Mouse (Mus musculus) thymus, adult 2 months (tissue): ENCODE data around the gene Bgn. TPM values are rescaled to one million over a fixed set of nuclear protein-coding genes. Genes with fewer than 3 reads are reported as not detected.
"Not testable (repeated sequence)": the region's sequence is repeated elsewhere in the genome, so short reads cannot be mapped to it uniquely, and the experiment has no call there.

Source experiments
- DNase-seq: peaks from one replicate; pipeline ENCODE4 v3.0.0; 2021
- H3K27ac ChIP-seq: fragments of 200-500 bp; 2 replicates; pipeline ENCODE4 v1.5.1; 2012; ENCODE audit warnings: low read length, control low read depth; ENCODE audit not compliant: control insufficient read depth, insufficient read depth
- H3K27me3 ChIP-seq: fragments of 200-500 bp; 2 replicates; pipeline ENCODE4 v1.6.1; 2012; ENCODE audit warnings: mild to moderate bottlenecking, low read length, moderate library complexity, mixed read lengths; ENCODE audit not compliant: control insufficient read depth, insufficient read depth
- H3K36me3 ChIP-seq: fragments of 200-500 bp; 2 replicates; pipeline ENCODE4 v1.6.1; 2012; ENCODE audit warnings: mild to moderate bottlenecking, low read length, moderate library complexity; ENCODE audit not compliant: control insufficient read depth, insufficient read depth
- H3K4me1 ChIP-seq: fragments of 200-500 bp; replicated peaks from 2 replicates; pipeline ENCODE4 v1.6.1; 2012; ENCODE audit warnings: low read length; ENCODE audit not compliant: control insufficient read depth, insufficient read depth
- H3K4me3 ChIP-seq: fragments of 200-500 bp; 2 replicates; pipeline ENCODE4 v1.5.1; 2012; ENCODE audit warnings: mild to moderate bottlenecking, low read length, control low read depth, moderate library complexity; ENCODE audit not compliant: control insufficient read depth, insufficient read depth
- CTCF ChIP-seq: fragments of 200-500 bp; IDR thresholded peaks from 2 replicates; pipeline ENCODE4 v1.5.1; 2012; ENCODE audit warnings: mild to moderate bottlenecking, control low read depth, low read length, moderate library complexity, borderline replicate concordance; ENCODE audit not compliant: control insufficient read depth, poor library complexity, insufficient read depth; ENCODE audit errors: extremely low read depth
- POLR2A ChIP-seq: fragments of 200-500 bp; IDR thresholded peaks from 2 replicates; pipeline ENCODE4 v1.6.1; 2012; ENCODE audit warnings: mild to moderate bottlenecking, low read length, control low read depth, moderate library complexity; ENCODE audit not compliant: control insufficient read depth, poor library complexity, insufficient read depth; ENCODE audit errors: extremely low read depth
- WGBS: fragments of 180-500 bp; shearing (Covaris S2); methylation state at CpG from one replicate; pipeline ENCODE4 v1.1.7; 2018; 5-methylcytosine and 5-hydroxymethylcytosine counted together
- polyA plus RNA-seq: library from polyadenylated mRNA; depleted of rRNA; stranded (reverse); fragments of >200 nt; gene quantifications from 2 replicates; pipeline ENCODE4 v1.2.3, GENCODE M21; 2012

Gene Bgn
- polyA plus RNA-seq, 1 experiment: 91.6 TPM

DNA sequence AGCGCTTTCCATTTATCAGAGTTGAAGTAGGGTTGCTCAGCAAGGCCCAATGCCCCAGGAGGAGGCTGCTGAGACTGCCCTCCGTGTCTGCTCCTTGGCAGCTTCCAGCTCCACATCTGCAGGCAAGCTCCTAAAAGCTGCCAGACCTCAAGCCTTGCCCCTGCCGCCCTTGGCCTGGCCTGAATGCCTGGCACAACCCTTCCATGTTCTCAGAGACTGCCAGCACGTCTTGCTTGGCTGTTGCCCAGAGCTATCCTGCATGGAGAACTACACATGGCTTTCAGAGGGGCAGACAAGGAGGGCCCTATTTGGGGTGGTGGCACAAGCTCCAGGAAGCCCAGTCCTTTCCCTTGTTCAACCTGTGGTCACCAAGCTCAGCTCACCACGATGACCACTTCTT, 3.5 kb downstream of the Bgn start:
- H3K4me3 ChIP-seq: no peak overlapping the region
- 74% methylated on average over 5 of the region's 5 CpGs for WGBS
- H3K36me3 ChIP-seq: no peaks in the 10 kb centered on the region
- no peak overlapping the region for H3K27ac ChIP-seq
- H3K27me3 ChIP-seq: no peaks in the 10 kb centered on the region
- no peaks in the 10 kb centered on the region for H3K4me1 ChIP-seq
- TF ChIP-seq CTCF: no peak
- TF ChIP-seq POLR2A: no peak
- DNase-seq: no peak

DNA sequence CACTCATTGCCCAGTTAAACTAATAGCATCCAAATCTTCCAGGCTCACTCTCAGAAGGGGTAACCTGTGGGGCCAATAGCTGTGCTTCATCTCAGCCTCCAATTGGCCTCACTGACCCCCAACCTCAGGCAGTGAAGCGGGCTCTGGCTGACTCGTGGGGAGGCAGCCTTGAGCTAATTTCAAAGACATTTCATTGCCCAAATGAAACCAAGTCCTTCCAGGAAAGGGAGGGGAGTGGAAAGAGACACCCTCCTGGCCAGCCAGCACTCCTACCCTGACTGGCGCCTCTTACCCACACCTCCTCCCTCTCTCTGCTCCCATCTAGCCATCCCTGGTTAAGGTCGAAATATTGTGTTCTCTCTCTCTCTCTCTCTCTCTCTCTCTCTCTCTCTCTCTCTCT, 6.8 kb downstream of the Bgn start:
- Histone ChIP-seq H3K36me3 (no peaks in the 10 kb centered on the region), H3K4me3 (no peak overlapping the region), H3K27ac (no peak overlapping the region), H3K4me1 (no peaks in the 10 kb centered on the region), H3K27me3 (no peaks in the 10 kb centered on the region)
- no peak for DNase-seq
- 53% methylated on average over 4 of the region's 4 CpGs for WGBS
- no peak for TF ChIP-seq POLR2A
- no peak for TF ChIP-seq CTCF

DNA sequence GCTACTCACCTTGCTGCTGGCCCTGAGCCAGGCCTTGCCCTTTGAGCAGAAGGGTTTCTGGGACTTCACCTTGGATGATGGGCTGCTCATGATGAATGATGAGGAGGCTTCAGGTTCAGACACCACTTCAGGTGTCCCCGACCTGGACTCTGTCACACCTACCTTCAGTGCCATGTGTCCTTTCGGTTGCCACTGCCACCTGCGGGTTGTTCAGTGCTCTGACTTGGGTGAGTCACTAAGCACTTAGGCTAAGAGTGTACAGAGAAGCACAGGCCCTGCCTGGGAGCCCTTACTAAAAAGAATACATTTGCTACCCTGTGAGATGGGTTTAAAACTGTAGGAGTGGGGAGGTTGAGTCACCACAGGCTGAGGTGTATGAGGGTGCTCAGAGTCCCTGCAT, 7.4 kb downstream of the Bgn start:
- H3K36me3 ChIP-seq: no peaks in the 10 kb centered on the region
- no peak for TF ChIP-seq CTCF
- TF ChIP-seq POLR2A: no peak
- no peaks in the 10 kb centered on the region for H3K27me3 ChIP-seq
- 77% methylated on average over 3 of the region's 3 CpGs for WGBS
- no peak for DNase-seq
- no peak overlapping the region for H3K27ac ChIP-seq
- H3K4me1 ChIP-seq: no peaks in the 10 kb centered on the region
- H3K4me3 ChIP-seq: no peak overlapping the region

DNA sequence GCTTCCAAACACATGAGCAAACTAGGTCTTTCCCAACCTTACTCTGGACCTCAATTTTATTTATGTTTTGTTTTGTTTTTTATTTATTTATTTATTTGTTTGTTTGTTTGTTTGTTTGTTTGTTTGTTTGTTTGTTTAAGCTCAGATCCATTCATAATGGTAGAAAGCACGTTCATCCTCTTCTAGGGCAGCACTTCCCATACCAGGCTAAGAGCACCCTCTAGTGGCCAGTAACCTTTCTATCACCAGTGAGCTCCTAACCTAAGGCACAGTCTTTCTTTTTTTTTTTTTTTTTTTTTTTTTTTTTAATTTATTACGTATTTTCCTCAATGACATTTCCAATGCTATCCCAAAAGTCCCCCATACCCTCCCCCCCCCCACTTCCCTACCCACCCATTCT, 10.2 kb downstream of the Bgn start:
- not testable (repeated sequence) for H3K27me3 ChIP-seq, H3K4me1 ChIP-seq, H3K4me3 ChIP-seq, H3K27ac ChIP-seq, H3K36me3 ChIP-seq
- WGBS: 0% methylated on average over 1 of the region's 2 CpGs
- peak; percentile 41 for DNase-seq

DNA sequence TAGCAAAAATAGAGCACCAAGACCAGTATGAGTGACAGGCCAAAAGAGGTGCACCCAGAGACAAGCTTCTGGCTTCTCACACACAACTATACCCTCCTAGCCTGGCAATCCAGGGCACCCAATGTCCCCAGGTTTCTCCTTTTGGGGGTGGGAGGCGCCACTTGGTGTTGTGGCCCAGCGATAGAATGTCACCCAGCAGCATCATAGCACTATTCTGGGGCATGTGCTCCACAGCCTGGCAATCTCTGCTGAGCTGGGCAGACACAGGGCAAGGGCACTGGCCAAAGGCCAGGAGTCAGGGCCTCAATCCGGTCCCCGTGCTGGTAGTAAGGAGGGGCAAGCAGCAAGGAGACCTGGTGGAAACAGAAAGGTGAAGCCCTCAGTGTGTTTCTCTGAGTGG, 13.3 kb downstream of the Bgn start:
- WGBS: 92% methylated on average over 4 of the region's 4 CpGs
- no peaks in the 10 kb centered on the region for H3K36me3 ChIP-seq
- DNase-seq: no peak
- H3K27ac ChIP-seq: no peak overlapping the region
- H3K4me3 ChIP-seq: no peak overlapping the region
- H3K4me1 ChIP-seq: no peaks in the 10 kb centered on the region
- no peaks in the 10 kb centered on the region for H3K27me3 ChIP-seq
- TF ChIP-seq POLR2A (no peak), CTCF (no peak)

DNA sequence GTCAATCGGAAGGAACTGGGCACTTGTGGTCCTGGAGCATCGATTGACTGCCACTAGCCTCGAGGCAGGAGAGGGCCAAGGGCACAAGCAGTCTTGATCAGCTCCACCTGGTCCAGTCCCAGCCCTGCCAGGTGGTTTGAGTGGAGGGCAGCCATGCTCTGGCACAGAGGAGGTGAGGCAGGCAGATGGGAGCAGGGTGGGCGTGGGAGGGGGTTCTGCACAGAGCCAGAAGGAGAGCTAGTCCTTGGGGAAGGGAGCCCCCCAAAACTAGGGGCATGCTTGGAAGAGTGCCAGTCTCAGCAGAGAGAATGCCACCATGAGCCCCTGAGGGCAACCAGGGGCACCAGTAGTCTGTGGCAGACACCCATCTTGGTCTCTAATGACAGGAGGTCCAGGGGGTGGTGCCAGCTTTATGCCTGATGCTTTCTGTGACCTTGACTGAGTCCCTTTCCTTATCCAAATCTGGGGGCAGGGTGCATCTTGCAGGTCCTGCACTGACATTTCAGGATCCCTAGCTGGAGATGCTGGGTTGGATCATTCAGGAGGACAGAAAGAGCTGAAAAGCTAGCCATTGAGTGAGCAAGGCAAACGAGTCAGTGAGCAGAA, 21.8 kb downstream of the Bgn start:
- no peak for TF ChIP-seq CTCF
- TF ChIP-seq POLR2A: no peak
- DNase-seq: no peak
- no peak overlapping the region for H3K4me3 ChIP-seq
- H3K36me3 ChIP-seq: no peaks in the 10 kb centered on the region
- no peaks in the 10 kb centered on the region for H3K4me1 ChIP-seq
- no peak overlapping the region for H3K27ac ChIP-seq
- no peaks in the 10 kb centered on the region; the same call in 1 of the 2 replicates for H3K27me3 ChIP-seq
- WGBS: 90% methylated on average over 5 of the region's 5 CpGs

DNA sequence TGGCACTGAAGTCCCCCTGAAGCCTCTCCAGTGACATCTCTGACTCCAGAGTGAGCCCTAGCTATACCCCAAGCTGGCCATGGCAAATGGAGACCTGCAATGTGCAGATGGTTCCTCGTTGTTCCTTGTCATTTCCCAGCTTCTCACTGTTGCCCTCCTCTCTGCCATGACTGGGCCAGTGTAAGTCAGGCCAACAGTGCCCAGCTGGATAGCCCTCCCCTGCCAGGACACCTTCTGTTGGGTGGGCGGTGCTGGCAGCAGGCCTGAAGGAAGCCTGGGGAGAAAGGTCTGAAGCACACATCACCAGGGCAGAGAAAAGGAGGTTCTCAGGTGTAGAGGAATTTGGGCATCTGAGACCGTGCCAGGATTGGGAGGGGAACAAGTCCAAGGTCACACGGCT, 23.2 kb downstream of the Bgn start:
- Histone ChIP-seq H3K27ac (no peak overlapping the region), H3K4me1 (no peaks in the 10 kb centered on the region), H3K4me3 (no peak overlapping the region), H3K27me3 (no peaks in the 10 kb centered on the region; the same call in 1 of the 2 replicates), H3K36me3 (no peaks in the 10 kb centered on the region)
- WGBS: 94% methylated on average over 4 of the region's 4 CpGs
- DNase-seq: no peak
- no peak for TF ChIP-seq POLR2A
- TF ChIP-seq CTCF: no peak
